Mouse (Mus musculus) stomach, embryonic 14.5 days (tissue): ENCODE results near the gene Pigk. TPM values are rescaled to one million over a fixed set of nuclear protein-coding genes. Genes with fewer than 3 reads are reported as not detected.

Experiments used
- ATAC-seq: fragments of 200-750 bp; cut with Nextera tagmentation; 2 replicates; pipeline ENCODE4 v1.8.0; 2017; ENCODE audit warnings: low read depth, moderate TSS enrichment; ENCODE audit not compliant: insufficient number of reproducible peaks, insufficient read depth, low FRiP score
- H3K27ac ChIP-seq: fragments of 300-500 bp; sonication (generic); 2 replicates; pipeline ENCODE4 v1.5.1; 2014; ENCODE audit warnings: mild to moderate bottlenecking, low read length, moderate library complexity, mixed read lengths
- H3K27me3 ChIP-seq: fragments of 300-500 bp; sonication (generic); 2 replicates; pipeline ENCODE4 v1.6.1; 2014; ENCODE audit warnings: low read length, control low read depth, mixed read lengths; ENCODE audit not compliant: control insufficient read depth, insufficient read depth
- H3K36me3 ChIP-seq: fragments of 300-500 bp; sonication (generic); 2 replicates; pipeline ENCODE4 v1.6.1; 2014; ENCODE audit warnings: mild to moderate bottlenecking, control low read depth, low read length, moderate library complexity, mixed read lengths; ENCODE audit not compliant: control insufficient read depth, insufficient read depth
- H3K4me1 ChIP-seq: fragments of 300-500 bp; sonication (generic); 2 replicates; pipeline ENCODE4 v1.6.1; 2014; ENCODE audit warnings: low read length, control low read depth, mixed read lengths; ENCODE audit not compliant: control insufficient read depth, insufficient read depth
- H3K4me2 ChIP-seq: fragments of 300-500 bp; sonication (generic); replicated peaks from 2 replicates; pipeline ENCODE4 v1.6.1; 2014; ENCODE audit warnings: low read depth, low read length, control low read depth
- H3K4me3 ChIP-seq: fragments of 300-500 bp; sonication (generic); 2 replicates; pipeline ENCODE4 v1.5.1; 2014; ENCODE audit warnings: low read depth, low read length, control low read depth
- H3K9ac ChIP-seq: fragments of 300-500 bp; sonication (generic); replicated peaks from 2 replicates; pipeline ENCODE4 v1.6.1; 2014; ENCODE audit warnings: low read depth, mild to moderate bottlenecking, control low read depth, low read length, moderate library complexity, mixed read lengths
- H3K9me3 ChIP-seq: fragments of 300-500 bp; sonication (generic); 2 replicates; pipeline ENCODE4 v1.6.1; 2016; ENCODE audit warnings: low read depth, low read length, control low read depth; ENCODE audit not compliant: control insufficient read depth
- WGBS: fragments of 180-500 bp; shearing (Covaris S2); extraction: QIAGEN DNeasy Blood & Tissue Kit; methylation state at CpG from one replicate; pipeline ENCODE4 v1.1.7; 2014; 5-methylcytosine and 5-hydroxymethylcytosine counted together
- polyA plus RNA-seq: library from polyadenylated mRNA; unstranded; fragments of >200 nt; fragmentation: Nextera tagmentation; extraction: Ambion mirVana; gene quantifications from 2 replicates; pipeline ENCODE4 v1.2.1, GENCODE M21; 2014

Pigk gene
- polyA plus RNA-seq, 1 experiment from 2014 or later: 55.2 TPM

DNA sequence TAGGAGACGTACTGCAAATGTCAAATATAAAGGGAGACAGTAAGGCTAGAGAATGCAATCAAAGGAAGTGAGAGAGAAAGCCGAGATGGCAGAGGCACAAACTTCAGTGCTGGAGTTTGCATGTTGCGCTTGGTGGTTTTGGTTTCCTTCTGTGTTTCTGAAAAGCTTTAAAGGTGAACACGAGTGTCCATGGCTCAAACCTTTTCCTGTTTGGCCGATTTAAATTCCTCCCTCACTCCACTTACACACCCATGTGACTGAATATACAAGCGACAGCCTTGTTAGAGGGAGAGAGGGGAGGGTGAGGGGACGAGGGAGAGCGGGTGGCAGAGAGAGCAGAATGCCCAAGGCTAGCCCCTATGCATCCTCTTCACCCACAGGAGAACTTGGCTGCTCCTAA lies 302.5 kb downstream of the Pigk start:
- no peak overlapping the region for H3K27ac ChIP-seq
- 52% methylated on average over 8 of the region's 8 CpGs for WGBS
- no peaks in the 10 kb centered on the region for H3K27me3 ChIP-seq
- no peaks in the 10 kb centered on the region for H3K36me3 ChIP-seq
- no peaks in the 10 kb centered on the region for H3K9me3 ChIP-seq
- H3K9ac ChIP-seq: no peak overlapping the region
- H3K4me3 ChIP-seq: no peak overlapping the region
- 0 out of 2 replicates have a peak, but pooled peaks cover 2% of the 10 kb centered on the region for H3K4me1 ChIP-seq
- no peak overlapping the region for H3K4me2 ChIP-seq
- ATAC-seq: no peak

- 54% methylated on average over 10 of the region's 10 CpGs for WGBS
- Histone ChIP-seq H3K4me3 (no peak overlapping the region), H3K9me3 (no peaks in the 10 kb centered on the region), H3K27me3 (no peaks in the 10 kb centered on the region), H3K9ac (no peak overlapping the region), H3K4me2 (no peak overlapping the region), H3K4me1 (0 out of 2 replicates have a peak, but pooled peaks cover 2% of the 10 kb centered on the region), H3K36me3 (no peaks in the 10 kb centered on the region), H3K27ac (no peak overlapping the region)
- no peak for ATAC-seq
These were observed 304.2 kb downstream of the Pigk start for GRCm38 (mm10) chr3:153018051-153018450.

DNA sequence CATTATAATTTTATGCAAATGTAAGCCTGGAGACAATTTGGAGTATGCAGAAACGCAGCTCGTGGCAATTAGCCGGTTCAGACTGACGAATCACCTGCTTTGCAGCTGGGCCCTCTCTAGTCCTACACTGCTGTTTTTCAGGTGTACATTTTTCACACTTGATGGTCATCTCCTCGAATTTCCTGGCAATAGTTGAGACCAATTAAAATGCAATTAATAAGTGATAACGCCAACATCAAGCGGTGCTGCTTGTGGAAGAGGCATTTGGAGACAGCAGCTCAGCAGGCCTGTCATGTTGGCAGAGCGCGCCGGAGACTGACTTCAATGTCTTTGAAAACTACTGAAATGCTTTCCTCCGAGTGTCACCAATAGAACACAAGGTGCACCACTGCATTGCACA lies 310.1 kb downstream of the Pigk start:
- WGBS: 83% methylated on average over 11 of the region's 11 CpGs
- Histone ChIP-seq H3K4me3 (no peak overlapping the region), H3K4me1 (no peaks in the 10 kb centered on the region), H3K36me3 (no peaks in the 10 kb centered on the region), H3K9me3 (no peaks in the 10 kb centered on the region), H3K9ac (no peak overlapping the region), H3K4me2 (no peak overlapping the region), H3K27ac (no peak overlapping the region), H3K27me3 (no peaks in the 10 kb centered on the region)
- no peak for ATAC-seq

Other genes starting within 250 kb of the Pigk start
- 7.5 and 8.1 TPM in 2 replicates for gene Ak5, start 45.7 kb upstream of the Pigk start, polyA plus RNA-seq